Mouse (Mus musculus) midbrain, embryonic 11.5 days (tissue): ENCODE results near the gene L1td1. TPM values are rescaled to one million over a fixed set of nuclear protein-coding genes. Genes with fewer than 3 reads are reported as not detected.
A peak's percentile ranks its signal among the peaks of the same experiment; 100 is the strongest.
"Not testable (repeated sequence)": the region's sequence is repeated elsewhere in the genome, so short reads cannot be mapped to it uniquely, and the experiment has no call there.

Experiments used
- ATAC-seq: fragments of 200-750 bp; cut with Nextera tagmentation; 2 replicates; pipeline ENCODE4 v1.8.0; 2017; ENCODE audit warnings: moderate TSS enrichment, moderate library complexity; ENCODE audit not compliant: low FRiP score
- DNase-seq: peaks from one replicate; pipeline ENCODE4 v3.0.0; 2015; ENCODE audit warnings: low spot score; ENCODE audit errors: missing footprints
- H3K27ac ChIP-seq: fragments of 300-500 bp; sonication (generic); 2 replicates; pipeline ENCODE4 v1.5.1; 2014; ENCODE audit warnings: low read depth, low read length
- H3K27me3 ChIP-seq: fragments of 300-500 bp; sonication (generic); 2 replicates; pipeline ENCODE4 v1.6.1; 2014; ENCODE audit warnings: mild to moderate bottlenecking, low read length, moderate library complexity, mixed read lengths; ENCODE audit not compliant: control insufficient read depth, insufficient read depth
- H3K36me3 ChIP-seq: fragments of 300-500 bp; sonication (generic); 2 replicates; pipeline ENCODE4 v1.6.1; 2014; ENCODE audit warnings: mild to moderate bottlenecking, low read length, moderate library complexity, mixed read lengths; ENCODE audit not compliant: control insufficient read depth, insufficient read depth
- H3K4me1 ChIP-seq: fragments of 300-500 bp; sonication (generic); 2 replicates; pipeline ENCODE4 v1.6.1; 2014; ENCODE audit warnings: low read length; ENCODE audit not compliant: control insufficient read depth, insufficient read depth
- H3K4me2 ChIP-seq: fragments of 300-500 bp; sonication (generic); 2 replicates; pipeline ENCODE4 v1.6.1; 2014; ENCODE audit warnings: mild to moderate bottlenecking, moderate library complexity
- H3K4me3 ChIP-seq: fragments of 300-500 bp; sonication (generic); 2 replicates; pipeline ENCODE4 v1.5.1; 2014; ENCODE audit warnings: low read depth, low read length
- H3K9ac ChIP-seq: fragments of 300-500 bp; sonication (generic); 2 replicates; pipeline ENCODE4 v1.6.1; 2014; ENCODE audit warnings: low read length
- H3K9me3 ChIP-seq: fragments of 300-500 bp; sonication (generic); 2 replicates; pipeline ENCODE4 v1.6.1; 2016; ENCODE audit warnings: low read length; ENCODE audit not compliant: control insufficient read depth
- WGBS: fragments of 180-500 bp; shearing (Covaris S2); extraction: QIAGEN DNeasy Blood & Tissue Kit; methylation state at CpG from one replicate; pipeline ENCODE4 v1.1.7; 2014; 5-methylcytosine and 5-hydroxymethylcytosine counted together
- polyA plus RNA-seq: library from polyadenylated mRNA; unstranded; fragments of >200 nt; fragmentation: Nextera tagmentation; extraction: Ambion mirVana; gene quantifications from 2 replicates; pipeline ENCODE4 v1.2.1, GENCODE M21; 2014

The L1td1 gene
- polyA plus RNA-seq, 1 experiment from 2014 or later = not detected

- ATAC-seq (no peak), DNase-seq (no peak)
- Histone ChIP-seq H3K36me3 (no peaks in the 10 kb centered on the region), H3K27me3 (no peaks in the 10 kb centered on the region), H3K4me1 (peaks cover 2% of the 10 kb centered on the region; the same call in 1 of the 2 replicates), H3K9ac (no peak overlapping the region), H3K27ac (no peak overlapping the region), H3K9me3 (no peaks in the 10 kb centered on the region), H3K4me2 (no peak overlapping the region), H3K4me3 (no peak overlapping the region)
- WGBS = 90% methylated on average over 3 of the region's 3 CpGs
Measured at GRCm38 (mm10) chr4:98700156-98700555, 26.4 kb upstream of the L1td1 start.

GRCm38 (mm10) chr4:98702201-98702894, 24.2 kb upstream of the L1td1 start:
- DNase-seq = peak; percentile 98
- peak; percentile 60 for ATAC-seq
- H3K4me1 ChIP-seq = peaks cover 2% of the 10 kb centered on the region; the same call in 1 of the 2 replicates
- no peak overlapping the region for H3K4me3 ChIP-seq
- no peaks in the 10 kb centered on the region for H3K36me3 ChIP-seq
- no peak overlapping the region for H3K27ac ChIP-seq
- no peaks in the 10 kb centered on the region for H3K27me3 ChIP-seq
- H3K4me2 ChIP-seq = no peak overlapping the region
- 29% methylated on average over 12 of the region's 12 CpGs for WGBS
- H3K9ac ChIP-seq = no peak overlapping the region
- no peaks in the 10 kb centered on the region for H3K9me3 ChIP-seq

GRCm38 (mm10) chr4:98710891-98711290, 15.6 kb upstream of the L1td1 start:
- Histone ChIP-seq H3K4me1 (no peaks in the 10 kb centered on the region), H3K4me3 (no peak overlapping the region), H3K36me3 (no peaks in the 10 kb centered on the region), H3K9ac (no peak overlapping the region), H3K27ac (no peak overlapping the region), H3K27me3 (no peaks in the 10 kb centered on the region), H3K4me2 (no peak overlapping the region), H3K9me3 (no peaks in the 10 kb centered on the region)
- ATAC-seq = no peak
- DNase-seq = no peak
- WGBS = 94% methylated on average over 8 of the region's 8 CpGs

GRCm38 (mm10) chr4:98717735-98718546, 8.6 kb upstream of the L1td1 start:
- H3K9ac ChIP-seq = no peak overlapping the region
- H3K4me3 ChIP-seq = no peak overlapping the region
- H3K4me1 ChIP-seq = no peaks in the 10 kb centered on the region
- no peaks in the 10 kb centered on the region for H3K9me3 ChIP-seq
- H3K4me2 ChIP-seq = no peak overlapping the region
- H3K27ac ChIP-seq = no peak overlapping the region
- no peaks in the 10 kb centered on the region for H3K36me3 ChIP-seq
- no peaks in the 10 kb centered on the region for H3K27me3 ChIP-seq
- no peak for DNase-seq
- no peak for ATAC-seq
- 77% methylated on average over 17 of the region's 17 CpGs for WGBS

GRCm38 (mm10) chr4:98718547-98718917, 8.0 kb upstream of the L1td1 start:
- no peaks in the 10 kb centered on the region for H3K36me3 ChIP-seq
- WGBS = 84% methylated on average over 10 of the region's 10 CpGs
- no peak overlapping the region for H3K27ac ChIP-seq
- DNase-seq (no peak), ATAC-seq (no peak)
- no peaks in the 10 kb centered on the region for H3K9me3 ChIP-seq
- H3K4me1 ChIP-seq = no peaks in the 10 kb centered on the region
- H3K9ac ChIP-seq = no peak overlapping the region
- no peak overlapping the region for H3K4me3 ChIP-seq
- no peak overlapping the region for H3K4me2 ChIP-seq
- no peaks in the 10 kb centered on the region for H3K27me3 ChIP-seq

GRCm38 (mm10) chr4:98722454-98722853, 4.1 kb upstream of the L1td1 start:
- Histone ChIP-seq H3K4me1 (peaks cover 8% of the 10 kb centered on the region), H3K27me3 (peaks cover 17% of the 10 kb centered on the region), H3K36me3 (no peaks in the 10 kb centered on the region), H3K4me3 (no peak overlapping the region), H3K27ac (no peak overlapping the region), H3K4me2 (no peak overlapping the region), H3K9me3 (no peaks in the 10 kb centered on the region), H3K9ac (no peak overlapping the region)
- ATAC-seq (peak; percentile 28), DNase-seq (peak; percentile 98)
- 14% methylated on average over 8 of the region's 8 CpGs for WGBS

GRCm38 (mm10) chr4:98724682-98725081, 1.9 kb upstream of the L1td1 start:
- not testable (repeated sequence) for H3K4me2 ChIP-seq, H3K4me3 ChIP-seq, H3K27ac ChIP-seq, H3K9me3 ChIP-seq, ATAC-seq, H3K36me3 ChIP-seq, H3K9ac ChIP-seq, DNase-seq
- Histone ChIP-seq H3K4me1 (peaks cover 17% of the 10 kb centered on the region), H3K27me3 (peaks cover 32% of the 10 kb centered on the region)
- WGBS = 88% methylated on average over 1 of the region's 1 CpGs

- H3K9me3 ChIP-seq = no peaks in the 10 kb centered on the region
- no peak overlapping the region for H3K4me3 ChIP-seq
- DNase-seq (no peak), ATAC-seq (no peak)
- WGBS = 42% methylated on average over 4 of the region's 4 CpGs
- no peaks in the 10 kb centered on the region for H3K36me3 ChIP-seq
- no peak overlapping the region for H3K27ac ChIP-seq
- peaks cover 17% of the 10 kb centered on the region for H3K4me1 ChIP-seq
- no peak overlapping the region for H3K9ac ChIP-seq
- no peak overlapping the region for H3K4me2 ChIP-seq
- H3K27me3 ChIP-seq = peaks cover 32% of the 10 kb centered on the region
Measured at GRCm38 (mm10) chr4:98725439-98725838, 1.1 kb upstream of the L1td1 start.

- Histone ChIP-seq H3K27ac (no peak overlapping the region), H3K9me3 (no peaks in the 10 kb centered on the region), H3K9ac (0 out of 2 replicates have a peak overlapping the region, but pooled peaks have one; percentile 16), H3K4me1 (peaks cover 17% of the 10 kb centered on the region), H3K4me3 (peak overlapping the region; percentile 26), H3K4me2 (peak overlapping the region; percentile 53), H3K36me3 (no peaks in the 10 kb centered on the region), H3K27me3 (peaks cover 32% of the 10 kb centered on the region)
- 2% methylated on average over 21 of the region's 21 CpGs for WGBS
- ATAC-seq (peak; percentile 36; the same call in 1 of the 2 replicates), DNase-seq (peak; percentile 91)
Measured at GRCm38 (mm10) chr4:98727295-98727958, 893 bp downstream of the L1td1 start.
